Comparison of ENCODE assay signal across 10 mouse cellular contexts in genomic region chr16:42947016-42947415, GRCm38 (mm10).
DNase-seq lines count a peak whose midpoint lies in the region; ATAC-seq and TF ChIP-seq lines count a peak whose summit lies in the region.
"Had no signal": no experiment of that assay in that cellular context is flagged by ENCODE, and none has a peak within 500 bp of the region (broad histone marks: within the 10 kb centered on the region; RNA-seq: fewer than 3 reads in every experiment).

No protein-coding gene starts in this region.

- no peaks in the 10 kb centered on the region; the same call in 1 of the 2 replicates for H3K79me2 ChIP-seq in liver, adult 2 months (ENCODE audit: control insufficient read depth, insufficient read depth, low read length)

- peak; percentile 47 for DNase-seq in forebrain, embryonic 14.5 days (ENCODE audit: low spot score)
- peak; percentile 33 for DNase-seq in liver, adult 2 months (ENCODE audit: extremely low read depth, low read depth, low spot score)
- no peak for DNase-seq in liver
- peak; percentile 35 for DNase-seq in embryo, embryonic 11 days
- DNase-seq in left cerebral cortex, adult 8-10 months (ENCODE audit: low spot score in 2 of 2) = peak; percentile 10 to 55
- no peak for DNase-seq in thymus, adult 18-20 months
- DNase-seq: liver, embryonic 13.5 days; thymus, postnatal 14 days had no signal

- no peak for TF ChIP-seq CTCF in liver, adult 2 months (IDR thresholded peaks at IDR 0.05; ENCODE audit: low read depth, low read length)

- 0 out of 2 replicates have a peak, but pooled peaks cover 2% of the 10 kb centered on the region for H3K4me1 ChIP-seq in forebrain, embryonic 14.5 days (ENCODE audit: control insufficient read depth, insufficient read depth, low read length)
- H3K4me1 ChIP-seq in forebrain, embryonic 13.5 days = peaks cover 8% of the 10 kb centered on the region; the same call in 1 of the 2 replicates
- H3K4me1 ChIP-seq in liver, adult 2 months (ENCODE audit: control insufficient read depth, insufficient read depth, low read length) = peaks cover 4% of the 10 kb centered on the region; the same call in 1 of the 2 replicates
- H3K4me1 ChIP-seq: liver, embryonic 13.5 days had no signal

- no peak overlapping the region for H3K27ac ChIP-seq in forebrain, embryonic 14.5 days (ENCODE audit: low read depth, low read length)
- no peak overlapping the region for H3K27ac ChIP-seq in forebrain, embryonic 13.5 days
- no peak overlapping the region for H3K27ac ChIP-seq in liver, adult 2 months (replicated peaks; ENCODE audit: insufficient read depth, low read depth, low read length)
- H3K27ac ChIP-seq: liver, embryonic 13.5 days had no signal

- peak; percentile 50; the same call in 1 of the 2 replicates for ATAC-seq in forebrain, embryonic 14.5 days
- ATAC-seq in forebrain, embryonic 13.5 days = no peak
- ATAC-seq in activated CD4-positive, CD25-positive, alpha-beta regulatory T cell, adult 4 months = no peak

- 18% methylated on average over 4 of the region's 4 CpGs for WGBS in forebrain, embryonic 14.5 days
- 13% methylated on average over 4 of the region's 4 CpGs for WGBS in forebrain, embryonic 13.5 days
- 53% methylated on average over 4 of the region's 4 CpGs for WGBS in liver, adult 2 months

- no peaks in the 10 kb centered on the region for H3K9me3 ChIP-seq in forebrain, embryonic 14.5 days (replicated peaks; ENCODE audit: control insufficient read depth, low read length)
- 0 out of 2 replicates have a peak, but pooled peaks cover 2% of the 10 kb centered on the region for H3K9me3 ChIP-seq in forebrain, embryonic 13.5 days (replicated peaks)
- H3K9me3 ChIP-seq: liver, embryonic 13.5 days had no signal

- TF ChIP-seq POLR2A in liver, adult 2 months (IDR thresholded peaks at IDR 0.05; ENCODE audit: extremely low read depth, insufficient read depth, low read length) = no peak

- no peaks in the 10 kb centered on the region for H3K36me3 ChIP-seq in forebrain, embryonic 14.5 days (ENCODE audit: control insufficient read depth, insufficient read depth, low read length)
- no peaks in the 10 kb centered on the region for H3K36me3 ChIP-seq in forebrain, embryonic 13.5 days (ENCODE audit: poor library complexity, severe bottlenecking)
- H3K36me3 ChIP-seq in liver, adult 2 months (ENCODE audit: control insufficient read depth, insufficient read depth, low read length) = no peaks in the 10 kb centered on the region
- H3K36me3 ChIP-seq: liver, embryonic 13.5 days had no signal

- H3K4me2 ChIP-seq in forebrain, embryonic 14.5 days (ENCODE audit: low read length) = no peak overlapping the region
- H3K4me2 ChIP-seq in forebrain, embryonic 13.5 days = no peak overlapping the region
- H3K4me2 ChIP-seq: liver, embryonic 13.5 days had no signal

- no peak overlapping the region for H3K4me3 ChIP-seq in forebrain, embryonic 14.5 days (ENCODE audit: low read depth, low read length)
- H3K4me3 ChIP-seq in forebrain, embryonic 13.5 days = no peak overlapping the region
- no peak overlapping the region for H3K4me3 ChIP-seq in liver, adult 2 months (ENCODE audit: insufficient read depth, low read depth, low read length)
- H3K4me3 ChIP-seq: liver, embryonic 13.5 days had no signal

- H3K27me3 ChIP-seq in forebrain, embryonic 14.5 days (replicated peaks; ENCODE audit: control insufficient read depth, insufficient read depth, low read length) = no peaks in the 10 kb centered on the region
- no peaks in the 10 kb centered on the region for H3K27me3 ChIP-seq in forebrain, embryonic 13.5 days
- H3K27me3 ChIP-seq in liver, adult 2 months (ENCODE audit: control insufficient read depth, insufficient read depth, low read length) = no peaks in the 10 kb centered on the region
- H3K27me3 ChIP-seq: liver, embryonic 13.5 days had no signal

- H3K9ac ChIP-seq in forebrain, embryonic 14.5 days (ENCODE audit: low read length) = no peak overlapping the region
- no peak overlapping the region for H3K9ac ChIP-seq in forebrain, embryonic 13.5 days
- H3K9ac ChIP-seq in liver, adult 2 months (ENCODE audit: low read depth, low read length) = no peak overlapping the region
- H3K9ac ChIP-seq: liver, embryonic 13.5 days had no signal

Comparison
In these comparisons a context has a peak if more than half of its experiments do, and no peak if none do; other contexts are left out.
1. DNase-seq: peak in forebrain, embryonic 14.5 days (single experiment), liver, adult 2 months (single experiment), embryo, embryonic 11 days (single experiment) and left cerebral cortex, adult 8-10 months (2 of 2); none in liver (single experiment) and thymus, adult 18-20 months (0 of 2).